Mouse (Mus musculus): ENCODE results near the gene Tut1. TPM values are rescaled to one million over a fixed set of nuclear protein-coding genes. Genes with fewer than 3 reads are reported as not detected.
A peak's percentile ranks its signal among the peaks of the same experiment; 100 is the strongest.

Tut1 gene
- polyA plus RNA-seq, 1 experiment from 2014 or later: 34.2 TPM

- peak overlapping the region; percentile 71 for H3K9ac ChIP-seq (replicated peaks)
- WGBS: 15% methylated on average over 16 of the region's 16 CpGs
- H3K27ac ChIP-seq (replicated peaks): peak overlapping the region; percentile 46
- peaks cover 32% of the 10 kb centered on the region for H3K36me3 ChIP-seq
- H3K4me3 ChIP-seq: peak overlapping the region; percentile 57
- peaks cover 19% of the 10 kb centered on the region for H3K4me1 ChIP-seq
- peak overlapping the region; percentile 77 for H3K4me2 ChIP-seq (replicated peaks)
- ATAC-seq (ENCODE audit: low FRiP score, low read depth): peak; percentile 13; the same call in 1 of the 2 replicates
- H3K9me3 ChIP-seq: no peaks in the 10 kb centered on the region
- peaks cover 16% of the 10 kb centered on the region for H3K27me3 ChIP-seq
Measured at GRCm38 (mm10) chr19:8928689-8929223, 24.9 kb upstream of the Tut1 start.

GRCm38 (mm10) chr19:8929224-8930088 is 24.2 kb upstream of the Tut1 start, which contains the start of the genes Rom1 and Eml3:
Rom1 (minus strand) TSS chr19:8929356.
Eml3 (plus strand) TSS chr19:8929552.
- Histone ChIP-seq H3K36me3 (peaks cover 37% of the 10 kb centered on the region), H3K27ac (replicated peaks) (peak within 1 kb of the TSS; percentile 46), H3K27me3 (peaks cover 16% of the 10 kb centered on the region), H3K9ac (replicated peaks) (peak within 1 kb of the TSS; percentile 71), H3K4me1 (peaks cover 19% of the 10 kb centered on the region), H3K4me3 (peak within 1 kb of the TSS; percentile 57), H3K4me2 (replicated peaks) (peak within 1 kb of the TSS; percentile 77), H3K9me3 (no peaks in the 10 kb centered on the region)
- WGBS: under 1% methylated on average over 73 of the region's 74 CpGs
- peak; percentile 73 for ATAC-seq (ENCODE audit: low FRiP score, low read depth)

- no peak for ATAC-seq (ENCODE audit: low FRiP score, low read depth)
- 20% methylated on average over 11 of the region's 11 CpGs for WGBS
Measured at GRCm38 (mm10) chr19:8930117-8930516, 23.5 kb upstream of the Tut1 start.

GRCm38 (mm10) chr19:8930771-8931170 is 22.9 kb upstream of the Tut1 start:
- no peaks in the 10 kb centered on the region for H3K9me3 ChIP-seq
- ATAC-seq (ENCODE audit: low FRiP score, low read depth): no peak
- peaks cover 19% of the 10 kb centered on the region for H3K4me1 ChIP-seq
- H3K36me3 ChIP-seq: peaks cover 31% of the 10 kb centered on the region
- peak overlapping the region; percentile 57; the same call in 1 of the 2 replicates for H3K4me3 ChIP-seq
- H3K4me2 ChIP-seq (replicated peaks): peak overlapping the region; percentile 77; the same call in 1 of the 2 replicates
- WGBS: 82% methylated on average over 7 of the region's 7 CpGs
- H3K27me3 ChIP-seq: peaks cover 16% of the 10 kb centered on the region
- H3K27ac ChIP-seq (replicated peaks): no peak overlapping the region
- peak overlapping the region; percentile 71; the same call in 1 of the 2 replicates for H3K9ac ChIP-seq (replicated peaks)

More at GRCm38 (mm10) chr19:8930117-8930516, 23.5 kb upstream of the Tut1 start:
- H3K4me1 ChIP-seq: peaks cover 19% of the 10 kb centered on the region
- peak overlapping the region; percentile 71 for H3K9ac ChIP-seq (replicated peaks)
- peaks cover 16% of the 10 kb centered on the region for H3K27me3 ChIP-seq
- peak overlapping the region; percentile 57 for H3K4me3 ChIP-seq
- H3K9me3 ChIP-seq: no peaks in the 10 kb centered on the region
- H3K4me2 ChIP-seq (replicated peaks): peak overlapping the region; percentile 77
- peaks cover 36% of the 10 kb centered on the region for H3K36me3 ChIP-seq
- H3K27ac ChIP-seq (replicated peaks): no peak overlapping the region

GRCm38 (mm10) chr19:8936736-8937135 is 16.9 kb upstream of the Tut1 start:
- no peak for ATAC-seq (ENCODE audit: low FRiP score, low read depth)
- H3K36me3 ChIP-seq: peaks cover 10% of the 10 kb centered on the region; the same call in 1 of the 2 replicates
- H3K4me2 ChIP-seq (replicated peaks): no peak overlapping the region
- H3K27ac ChIP-seq (replicated peaks): no peak overlapping the region
- no peak overlapping the region for H3K9ac ChIP-seq (replicated peaks)
- H3K27me3 ChIP-seq: no peaks in the 10 kb centered on the region
- 88% methylated on average over 2 of the region's 2 CpGs for WGBS
- H3K9me3 ChIP-seq: no peaks in the 10 kb centered on the region
- peaks cover 10% of the 10 kb centered on the region for H3K4me1 ChIP-seq
- H3K4me3 ChIP-seq: no peak overlapping the region

- Histone ChIP-seq H3K4me3 (no peak overlapping the region), H3K4me1 (peaks cover 35% of the 10 kb centered on the region), H3K9ac (replicated peaks) (peak overlapping the region; percentile 99; the same call in 1 of the 2 replicates), H3K4me2 (replicated peaks) (peak overlapping the region; percentile 73; the same call in 1 of the 2 replicates), H3K36me3 (peaks cover 20% of the 10 kb centered on the region), H3K27ac (replicated peaks) (no peak overlapping the region), H3K27me3 (no peaks in the 10 kb centered on the region), H3K9me3 (no peaks in the 10 kb centered on the region)
- ATAC-seq (ENCODE audit: low FRiP score, low read depth): no peak
- 78% methylated on average over 15 of the region's 15 CpGs for WGBS
Measured at GRCm38 (mm10) chr19:8940526-8941133, 13.0 kb upstream of the Tut1 start.

- H3K9ac ChIP-seq (replicated peaks): peak overlapping the region; percentile 99
- H3K27me3 ChIP-seq: no peaks in the 10 kb centered on the region
- peak overlapping the region; percentile 73 for H3K4me2 ChIP-seq (replicated peaks)
- H3K4me1 ChIP-seq: peaks cover 35% of the 10 kb centered on the region
- peak overlapping the region; percentile 98 for H3K27ac ChIP-seq (replicated peaks)
- peak; percentile 38 for ATAC-seq (ENCODE audit: low FRiP score, low read depth)
- peak overlapping the region; percentile 94 for H3K4me3 ChIP-seq
- H3K36me3 ChIP-seq: peaks cover 22% of the 10 kb centered on the region
- no peaks in the 10 kb centered on the region for H3K9me3 ChIP-seq
- 35% methylated on average over 10 of the region's 10 CpGs for WGBS
Measured at GRCm38 (mm10) chr19:8941136-8941514, 12.5 kb upstream of the Tut1 start.

GRCm38 (mm10) chr19:8941515-8942217 is 12.0 kb upstream of the Tut1 start, which contains the start of gene Mta2:
Mta2 (plus strand) TSS chr19:8941875.
- peak within 1 kb of the TSS; percentile 99 for H3K9ac ChIP-seq (replicated peaks)
- H3K27ac ChIP-seq (replicated peaks): peak within 1 kb of the TSS; percentile 98
- peaks cover 27% of the 10 kb centered on the region for H3K36me3 ChIP-seq
- peak within 1 kb of the TSS; percentile 73 for H3K4me2 ChIP-seq (replicated peaks)
- no peaks in the 10 kb centered on the region for H3K27me3 ChIP-seq
- peaks cover 35% of the 10 kb centered on the region for H3K4me1 ChIP-seq
- no peaks in the 10 kb centered on the region for H3K9me3 ChIP-seq
- H3K4me3 ChIP-seq: peak within 1 kb of the TSS; percentile 94
- ATAC-seq (ENCODE audit: low FRiP score, low read depth): peak; percentile 96
- WGBS: under 1% methylated on average over 64 of the region's 64 CpGs

GRCm38 (mm10) chr19:8942276-8942964 is 11.2 kb upstream of the Tut1 start:
- peak overlapping the region; percentile 98 for H3K27ac ChIP-seq (replicated peaks)
- H3K4me1 ChIP-seq: peaks cover 35% of the 10 kb centered on the region
- 0% methylated on average over 46 of the region's 46 CpGs for WGBS

GRCm38 (mm10) chr19:8943047-8943446 is 10.6 kb upstream of the Tut1 start:
- Histone ChIP-seq H3K4me1 (peaks cover 35% of the 10 kb centered on the region), H3K27me3 (no peaks in the 10 kb centered on the region), H3K27ac (replicated peaks) (no peak overlapping the region), H3K36me3 (peaks cover 40% of the 10 kb centered on the region), H3K9me3 (no peaks in the 10 kb centered on the region), H3K4me2 (replicated peaks) (peak overlapping the region; percentile 73), H3K9ac (replicated peaks) (peak overlapping the region; percentile 99), H3K4me3 (peak overlapping the region; percentile 94)
- 76% methylated on average over 2 of the region's 2 CpGs for WGBS
- ATAC-seq (ENCODE audit: low FRiP score, low read depth): no peak

More at GRCm38 (mm10) chr19:8942276-8942964, 11.2 kb upstream of the Tut1 start:
- H3K27me3 ChIP-seq: no peaks in the 10 kb centered on the region
- peak overlapping the region; percentile 99 for H3K9ac ChIP-seq (replicated peaks)
- peak overlapping the region; percentile 94 for H3K4me3 ChIP-seq
- H3K9me3 ChIP-seq: no peaks in the 10 kb centered on the region
- H3K36me3 ChIP-seq: peaks cover 33% of the 10 kb centered on the region
- H3K4me2 ChIP-seq (replicated peaks): peak overlapping the region; percentile 73
- ATAC-seq (ENCODE audit: low FRiP score, low read depth): peak; percentile 52

GRCm38 (mm10) chr19:8944062-8944461 is 9.6 kb upstream of the Tut1 start:
- ATAC-seq (ENCODE audit: low FRiP score, low read depth): no peak
- peaks cover 35% of the 10 kb centered on the region for H3K4me1 ChIP-seq
- H3K4me3 ChIP-seq: peak overlapping the region; percentile 12; the same call in 1 of the 2 replicates
- WGBS: 81% methylated on average over 5 of the region's 5 CpGs
- H3K9me3 ChIP-seq: no peaks in the 10 kb centered on the region
- peaks cover 50% of the 10 kb centered on the region for H3K36me3 ChIP-seq
- H3K4me2 ChIP-seq (replicated peaks): peak overlapping the region; percentile 73
- no peak overlapping the region for H3K9ac ChIP-seq (replicated peaks)
- H3K27ac ChIP-seq (replicated peaks): no peak overlapping the region
- H3K27me3 ChIP-seq: no peaks in the 10 kb centered on the region
